Mouse (Mus musculus) kidney, adult 2 months (tissue): ENCODE data around the gene Cd82. TPM values are rescaled to one million over a fixed set of nuclear protein-coding genes. Genes with fewer than 3 reads are reported as not detected.

Experiments
- DNase-seq: peaks from one replicate; pipeline ENCODE4 v3.0.0; 2021
- H3K27ac ChIP-seq: fragments of 200-500 bp; 2 replicates; pipeline ENCODE4 v1.5.1; 2012; ENCODE audit warnings: low read depth, low read length, control low read depth, inconsistent platforms; ENCODE audit not compliant: insufficient read depth
- H3K27me3 ChIP-seq: fragments of 200-500 bp; replicated peaks from 2 replicates; pipeline ENCODE4 v1.6.1; 2012; ENCODE audit warnings: mild to moderate bottlenecking, moderate library complexity, low read length, inconsistent platforms; ENCODE audit not compliant: control insufficient read depth, insufficient read depth
- H3K36me3 ChIP-seq: fragments of 200-500 bp; 2 replicates; pipeline ENCODE4 v1.6.1; 2012; ENCODE audit warnings: mild to moderate bottlenecking, moderate library complexity, low read length, inconsistent platforms; ENCODE audit not compliant: control insufficient read depth, insufficient read depth
- H3K4me1 ChIP-seq: fragments of 200-500 bp; 2 replicates; pipeline ENCODE4 v1.6.1; 2011; ENCODE audit warnings: low read length; ENCODE audit not compliant: control insufficient read depth, insufficient read depth
- H3K4me3 ChIP-seq: fragments of 200-500 bp; 2 replicates; pipeline ENCODE4 v1.5.1; 2011; ENCODE audit warnings: mild to moderate bottlenecking, low read depth, low read length, control low read depth; ENCODE audit not compliant: insufficient read depth
- CTCF ChIP-seq: fragments of 200-500 bp; conservative IDR thresholded peaks from 2 replicates; pipeline ENCODE4 v1.5.1; 2011; ENCODE audit warnings: low read depth, mild to moderate bottlenecking, control low read depth, low read length, moderate library complexity, mixed read lengths; ENCODE audit not compliant: insufficient read depth, insufficient read length
- POLR2A ChIP-seq: fragments of 200-500 bp; IDR thresholded peaks from one replicate; pipeline ENCODE4 v1.6.1; 2011; ENCODE audit warnings: low read depth, low read length, control low read depth
- WGBS: fragments of 180-500 bp; shearing (Covaris S2); methylation state at CpG from one replicate; pipeline ENCODE4 v1.1.7; 2018; 5-methylcytosine and 5-hydroxymethylcytosine counted together
- polyA plus RNA-seq: library from polyadenylated mRNA; depleted of rRNA; stranded (reverse); fragments of >200 nt; gene quantifications from 2 replicates; pipeline ENCODE4 v1.2.3, GENCODE M21; 2012

Cd82 gene
- polyA plus RNA-seq, 1 experiment, result 200 TPM

DNA sequence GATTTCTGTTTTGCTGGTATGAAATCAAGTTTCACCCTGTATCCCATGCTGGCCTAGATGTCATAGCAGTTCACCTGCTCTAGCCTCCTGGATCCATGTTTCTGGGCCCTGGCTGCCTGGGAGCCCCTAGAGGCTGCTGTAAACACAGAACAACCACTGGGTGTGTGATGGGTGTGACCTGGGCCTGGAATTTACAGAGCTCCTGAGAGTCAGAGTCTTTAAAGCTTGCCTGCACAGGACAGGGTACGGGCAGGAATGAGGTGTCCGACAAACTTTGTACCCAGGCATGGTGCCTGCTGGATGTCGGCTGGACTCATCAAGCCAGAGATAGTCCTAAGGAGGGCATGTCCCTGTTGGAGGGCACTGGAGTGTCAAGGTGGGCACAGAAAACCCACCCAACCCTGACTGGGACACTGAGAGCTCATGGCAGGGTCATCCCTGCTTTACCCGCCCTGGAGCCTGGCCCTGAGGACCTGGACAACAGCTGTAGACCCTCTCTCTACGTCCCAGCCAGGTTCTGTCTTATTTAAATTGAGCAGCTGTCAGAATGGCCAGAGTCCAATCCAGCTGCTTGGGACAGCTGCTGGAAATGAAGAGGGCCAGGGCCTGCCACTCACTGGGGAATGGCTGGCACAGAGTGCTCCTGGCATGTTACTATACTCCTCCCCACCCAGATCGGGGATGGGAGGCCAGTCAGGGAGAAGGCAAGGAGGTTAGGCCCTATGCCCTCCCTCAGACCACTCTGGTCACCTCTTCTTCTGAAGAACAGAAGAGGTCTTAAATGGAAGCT lies 30.1 kb downstream of the Cd82 start:
- TF ChIP-seq CTCF (no peak), POLR2A (no peak)
- H3K27me3 ChIP-seq, result no peaks in the 10 kb centered on the region
- peaks cover 27% of the 10 kb centered on the region for H3K4me1 ChIP-seq
- DNase-seq, result peak; percentile 67
- no peak overlapping the region for H3K4me3 ChIP-seq
- H3K36me3 ChIP-seq, result no peaks in the 10 kb centered on the region
- peak overlapping the region; percentile 19; the same call in 1 of the 2 replicates for H3K27ac ChIP-seq
- WGBS, result 49% methylated on average over 6 of the region's 6 CpGs

DNA sequence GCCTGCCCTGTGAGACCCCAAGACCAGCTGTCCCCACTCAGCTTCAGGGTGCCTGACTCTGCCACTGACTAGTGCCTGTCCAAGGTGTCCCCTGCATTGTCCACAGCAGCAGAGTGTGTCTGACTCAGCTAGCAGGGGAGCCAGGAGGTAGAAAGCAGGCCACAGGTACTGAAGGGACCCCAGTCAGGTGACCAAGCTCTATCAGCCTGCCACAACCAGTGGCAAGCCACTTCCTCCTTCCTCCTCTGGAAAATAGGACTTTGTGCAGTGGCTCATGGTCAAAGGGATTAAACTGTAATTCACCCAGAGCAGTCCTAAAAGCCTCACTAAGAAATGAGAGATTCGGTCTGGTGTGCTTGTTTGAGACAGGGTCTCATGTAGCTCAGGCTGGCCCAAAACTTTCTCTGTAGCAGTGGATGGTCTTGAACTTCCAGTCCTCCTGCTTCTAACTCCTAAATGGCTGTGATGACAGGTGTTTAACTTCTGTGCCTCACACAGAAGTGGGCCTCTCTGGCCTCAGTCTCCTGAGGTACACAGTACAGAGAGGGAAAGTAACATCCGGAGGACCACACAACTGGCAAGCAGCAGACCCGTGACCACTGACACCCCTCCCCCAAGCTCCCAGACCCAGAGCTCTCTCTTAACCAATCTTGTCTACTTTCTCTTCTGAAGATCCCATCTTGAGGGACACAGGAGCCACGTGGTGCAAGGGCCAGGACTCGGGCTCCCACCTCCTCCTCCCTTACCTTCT lies 31.2 kb downstream of the Cd82 start:
- no peaks in the 10 kb centered on the region for H3K36me3 ChIP-seq
- 67% methylated on average over 5 of the region's 5 CpGs for WGBS
- H3K27ac ChIP-seq, result peak overlapping the region; percentile 36; the same call in 1 of the 2 replicates
- H3K4me1 ChIP-seq, result peaks cover 27% of the 10 kb centered on the region
- H3K4me3 ChIP-seq, result no peak overlapping the region
- H3K27me3 ChIP-seq, result no peaks in the 10 kb centered on the region
- TF ChIP-seq CTCF (no peak), POLR2A (no peak)
- peak; percentile 46 for DNase-seq

DNA sequence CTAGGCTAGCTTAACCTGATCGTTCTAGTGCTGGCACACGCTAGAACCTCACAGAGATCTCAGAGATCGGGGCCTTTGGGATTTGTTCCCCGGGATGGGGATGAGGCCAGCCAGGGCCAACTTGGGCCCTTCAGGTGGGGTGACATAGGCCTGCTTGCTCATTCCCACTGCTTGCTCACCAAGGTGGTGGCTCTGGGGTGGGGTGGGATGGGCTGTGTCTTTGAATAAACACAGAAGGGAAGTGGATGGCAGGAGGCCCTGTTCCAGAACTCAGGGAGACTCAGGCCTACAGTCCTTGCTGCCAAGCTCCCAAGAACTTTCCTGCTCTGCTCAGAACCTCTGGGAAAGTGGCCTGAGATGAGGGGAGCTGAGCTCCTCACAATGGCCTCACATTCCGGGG lies 31.9 kb downstream of the Cd82 start:
- no peak overlapping the region for H3K4me3 ChIP-seq
- no peak overlapping the region for H3K27ac ChIP-seq
- no peaks in the 10 kb centered on the region for H3K27me3 ChIP-seq
- TF ChIP-seq POLR2A, result no peak
- TF ChIP-seq CTCF, result no peak
- no peaks in the 10 kb centered on the region for H3K36me3 ChIP-seq
- 88% methylated on average over 5 of the region's 5 CpGs for WGBS
- H3K4me1 ChIP-seq, result peaks cover 24% of the 10 kb centered on the region
- no peak for DNase-seq

- Histone ChIP-seq H3K27ac (no peak overlapping the region), H3K4me1 (peaks cover 14% of the 10 kb centered on the region; the same call in 1 of the 2 replicates), H3K27me3 (no peaks in the 10 kb centered on the region), H3K4me3 (no peak overlapping the region), H3K36me3 (no peaks in the 10 kb centered on the region)
- WGBS, result 61% methylated on average over 11 of the region's 11 CpGs
- TF ChIP-seq POLR2A (no peak), CTCF (no peak)
- peak; percentile 63 for DNase-seq
Observed at GRCm38 (mm10) chr2:93428004-93428531, 34.9 kb downstream of the Cd82 start.

GRCm38 (mm10) chr2:93427000-93427715 lies 35.8 kb downstream of the Cd82 start:
- Histone ChIP-seq H3K4me1 (peaks cover 7% of the 10 kb centered on the region; the same call in 1 of the 2 replicates), H3K36me3 (no peaks in the 10 kb centered on the region), H3K27me3 (no peaks in the 10 kb centered on the region), H3K27ac (no peak overlapping the region), H3K4me3 (no peak overlapping the region)
- TF ChIP-seq CTCF (no peak), POLR2A (no peak)
- no peak for DNase-seq
- 86% methylated on average over 8 of the region's 8 CpGs for WGBS

DNA sequence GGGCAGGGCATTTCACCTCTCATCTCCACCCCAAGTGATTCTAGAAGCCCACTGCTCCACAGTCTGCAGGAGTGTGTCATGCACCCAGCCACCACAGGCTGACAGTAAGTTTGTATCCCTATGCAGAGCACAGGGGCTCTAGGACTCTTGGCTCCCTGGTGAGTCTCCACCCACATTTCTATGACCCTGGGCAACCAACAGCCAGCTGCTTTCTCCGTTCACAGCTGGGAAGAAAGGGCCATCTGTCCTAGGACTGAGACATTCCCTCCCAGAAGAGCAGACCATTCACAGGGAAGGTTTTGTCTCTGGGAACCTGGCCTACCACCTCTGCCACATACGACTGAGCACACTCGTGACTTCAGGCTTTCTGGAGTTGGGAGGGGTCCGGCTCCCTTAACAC lies 37.1 kb downstream of the Cd82 start:
- 73% methylated on average over 4 of the region's 4 CpGs for WGBS
- Histone ChIP-seq H3K27me3 (no peaks in the 10 kb centered on the region), H3K27ac (no peak overlapping the region), H3K36me3 (no peaks in the 10 kb centered on the region), H3K4me1 (no peaks in the 10 kb centered on the region), H3K4me3 (no peak overlapping the region)
- no peak for DNase-seq
- TF ChIP-seq POLR2A, result no peak
- TF ChIP-seq CTCF, result no peak
